Mouse (Mus musculus) testis, adult 2 months (tissue): ENCODE results near the gene Pde8a. TPM values are rescaled to one million over a fixed set of nuclear protein-coding genes. Genes with fewer than 3 reads are reported as not detected.

Experiments used
- H3K27ac ChIP-seq: fragments of 200-500 bp; 2 replicates; pipeline ENCODE4 v1.5.1; 2012; ENCODE audit warnings: low read depth, low read length; ENCODE audit not compliant: control insufficient read depth, insufficient read depth
- H3K27me3 ChIP-seq: fragments of 200-500 bp; 2 replicates; pipeline ENCODE4 v1.6.1; 2012; ENCODE audit warnings: mild to moderate bottlenecking, low read length, moderate library complexity; ENCODE audit not compliant: control insufficient read depth, insufficient read depth
- H3K36me3 ChIP-seq: fragments of 200-500 bp; 2 replicates; pipeline ENCODE4 v1.6.1; 2012; ENCODE audit warnings: mild to moderate bottlenecking, low read length; ENCODE audit not compliant: control insufficient read depth, insufficient read depth
- H3K4me1 ChIP-seq: fragments of 200-500 bp; 2 replicates; pipeline ENCODE4 v1.6.1; 2012; ENCODE audit warnings: low read length; ENCODE audit not compliant: control insufficient read depth, insufficient read depth
- H3K4me3 ChIP-seq: fragments of 200-500 bp; 2 replicates; pipeline ENCODE4 v1.5.1; 2012; ENCODE audit warnings: low read depth, mild to moderate bottlenecking, low read length, moderate library complexity, mixed read lengths; ENCODE audit not compliant: control insufficient read depth
- CTCF ChIP-seq: fragments of 200-500 bp; IDR thresholded peaks from 2 replicates; pipeline ENCODE4 v1.5.1; 2012; ENCODE audit warnings: low read depth, mild to moderate bottlenecking, inconsistent platforms, low read length, moderate library complexity; ENCODE audit not compliant: control insufficient read depth, insufficient read depth, insufficient replicate concordance
- POLR2A ChIP-seq: fragments of 200-500 bp; IDR thresholded peaks from 2 replicates; pipeline ENCODE4 v1.6.1; 2012; ENCODE audit warnings: low read depth, mild to moderate bottlenecking, inconsistent platforms, low read length, moderate library complexity; ENCODE audit not compliant: control insufficient read depth
- polyA plus RNA-seq: library from polyadenylated mRNA; depleted of rRNA; stranded (reverse); fragments of >200 nt; gene quantifications from 2 replicates; pipeline ENCODE4 v1.2.3, GENCODE M21; 2012

The Pde8a gene
- polyA plus RNA-seq, 1 experiment: 101 TPM

GRCm38 (mm10) chr7:81278966-81279365 lies 65.6 kb downstream of the Pde8a start:
- Histone ChIP-seq H3K27me3 (no peaks in the 10 kb centered on the region), H3K27ac (no peak overlapping the region), H3K36me3 (peaks cover 1% of the 10 kb centered on the region; the same call in 1 of the 2 replicates), H3K4me3 (no peak overlapping the region), H3K4me1 (no peaks in the 10 kb centered on the region)
- TF ChIP-seq POLR2A (no peak), CTCF (no peak)

- Histone ChIP-seq H3K27me3 (no peaks in the 10 kb centered on the region), H3K4me3 (no peak overlapping the region), H3K4me1 (no peaks in the 10 kb centered on the region), H3K27ac (no peak overlapping the region), H3K36me3 (peaks cover 1% of the 10 kb centered on the region; the same call in 1 of the 2 replicates)
- TF ChIP-seq CTCF (no peak), POLR2A (no peak)
Measured at GRCm38 (mm10) chr7:81281240-81281639, 67.8 kb downstream of the Pde8a start.

- no peaks in the 10 kb centered on the region for H3K4me1 ChIP-seq
- H3K27ac ChIP-seq: no peak overlapping the region
- H3K36me3 ChIP-seq: 0 out of 2 replicates have a peak, but pooled peaks cover 1% of the 10 kb centered on the region
- TF ChIP-seq CTCF (no peak), POLR2A (no peak)
- H3K4me3 ChIP-seq: no peak overlapping the region
- no peaks in the 10 kb centered on the region for H3K27me3 ChIP-seq
Measured at GRCm38 (mm10) chr7:81286456-81286855, 73.1 kb downstream of the Pde8a start.

DNA sequence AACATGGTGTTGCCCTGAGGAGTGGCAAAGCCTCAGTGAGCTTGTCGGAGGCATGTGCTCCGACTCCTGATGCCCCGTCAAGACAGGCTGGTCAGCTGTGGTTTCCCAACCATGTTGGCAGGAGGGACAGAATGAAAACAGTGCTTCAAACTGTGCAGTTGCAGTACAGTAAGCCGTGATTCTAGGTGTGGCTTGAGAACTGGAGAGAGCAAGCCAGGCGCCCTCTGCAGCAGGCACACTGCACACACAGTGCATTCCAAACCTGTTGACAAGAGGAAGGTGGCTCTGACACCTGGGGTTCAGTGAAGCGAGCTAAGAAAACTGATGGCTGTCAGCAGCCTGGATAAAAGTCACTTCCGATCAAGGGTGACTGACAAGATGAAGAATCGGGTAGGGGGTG lies 73.5 kb downstream of the Pde8a start:
- H3K36me3 ChIP-seq: 0 out of 2 replicates have a peak, but pooled peaks cover 1% of the 10 kb centered on the region
- no peaks in the 10 kb centered on the region for H3K4me1 ChIP-seq
- TF ChIP-seq CTCF (no peak; the same call in 1 of the 2 replicates), POLR2A (no peak)
- H3K27me3 ChIP-seq: no peaks in the 10 kb centered on the region
- H3K4me3 ChIP-seq: no peak overlapping the region
- H3K27ac ChIP-seq: no peak overlapping the region

DNA sequence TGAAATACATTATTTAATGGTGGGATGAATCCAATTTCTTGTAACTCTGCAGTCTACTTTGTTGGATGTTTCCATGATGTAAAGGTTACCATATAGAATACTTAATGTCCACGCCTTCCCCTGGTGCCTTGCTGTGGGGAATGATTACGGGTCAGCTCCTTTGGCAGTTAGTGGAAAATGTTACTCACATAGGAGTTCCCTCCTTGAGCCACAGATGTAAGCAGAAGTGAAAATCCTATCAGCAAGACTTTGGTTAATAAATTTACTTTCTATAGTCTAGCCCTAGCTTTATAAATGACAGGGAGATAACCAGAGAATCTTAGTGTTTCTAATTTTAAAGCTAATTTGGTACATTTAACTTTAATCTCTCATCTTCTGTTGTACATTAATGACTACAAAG lies 81.8 kb downstream of the Pde8a start:
- Histone ChIP-seq H3K27ac (no peak overlapping the region), H3K4me1 (no peaks in the 10 kb centered on the region), H3K36me3 (no peaks in the 10 kb centered on the region), H3K27me3 (no peaks in the 10 kb centered on the region), H3K4me3 (no peak overlapping the region)
- TF ChIP-seq POLR2A: no peak

DNA sequence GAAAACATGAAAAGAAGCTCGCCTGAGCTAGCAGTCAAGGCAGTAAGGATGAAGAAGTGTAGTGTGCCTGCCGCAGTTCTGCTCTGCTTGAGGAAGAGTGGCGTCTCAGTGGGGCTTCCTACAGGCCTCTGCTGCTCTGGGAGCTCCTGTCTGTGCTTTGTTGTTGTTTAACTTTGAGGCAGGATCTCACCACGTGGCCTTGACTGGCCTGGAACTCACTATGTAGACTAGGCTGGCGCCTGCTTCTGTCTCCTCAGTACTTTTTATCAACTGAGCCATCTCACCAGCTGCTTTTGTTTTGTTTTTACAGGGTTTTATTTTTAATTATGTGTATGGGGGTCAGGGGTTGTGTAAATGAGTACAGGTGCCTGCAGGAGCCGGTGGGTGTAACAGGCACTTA lies 84.8 kb downstream of the Pde8a start:
- Histone ChIP-seq H3K27me3 (no peaks in the 10 kb centered on the region), H3K27ac (no peak overlapping the region), H3K4me3 (no peak overlapping the region), H3K4me1 (no peaks in the 10 kb centered on the region), H3K36me3 (no peaks in the 10 kb centered on the region)
- TF ChIP-seq CTCF (no peak), POLR2A (no peak)

DNA sequence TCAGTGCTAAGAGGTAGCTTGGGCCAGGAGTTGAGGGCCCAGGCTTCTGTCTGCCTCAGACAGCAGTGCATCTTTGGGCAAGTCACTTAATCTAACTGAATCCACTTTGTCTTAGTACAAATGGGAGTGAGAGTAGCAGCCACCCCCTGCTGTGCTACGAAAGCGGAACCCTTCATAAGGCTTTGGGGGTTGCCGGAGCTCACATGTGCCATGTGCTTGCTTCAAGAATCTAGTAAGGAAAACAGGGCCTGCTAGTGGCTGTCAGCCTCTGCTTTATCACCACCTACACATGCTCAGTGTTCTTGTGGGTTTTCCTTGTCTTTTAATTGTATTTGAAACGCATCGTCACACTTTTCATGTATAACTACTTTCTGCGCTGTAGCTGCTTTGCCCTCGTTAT lies 87.9 kb downstream of the Pde8a start:
- H3K27me3 ChIP-seq: no peaks in the 10 kb centered on the region
- H3K27ac ChIP-seq: no peak overlapping the region
- H3K36me3 ChIP-seq: peaks cover 2% of the 10 kb centered on the region
- TF ChIP-seq POLR2A (no peak), CTCF (no peak)
- H3K4me3 ChIP-seq: no peak overlapping the region
- H3K4me1 ChIP-seq: no peaks in the 10 kb centered on the region

- H3K4me1 ChIP-seq: no peaks in the 10 kb centered on the region
- H3K27ac ChIP-seq: no peak overlapping the region
- H3K4me3 ChIP-seq: no peak overlapping the region
- H3K36me3 ChIP-seq: peaks cover 2% of the 10 kb centered on the region
- no peaks in the 10 kb centered on the region for H3K27me3 ChIP-seq
- no peak for TF ChIP-seq POLR2A
- TF ChIP-seq CTCF: peak; percentile 27; the same call in 1 of the 2 replicates
Measured at GRCm38 (mm10) chr7:81303682-81304081, 90.3 kb downstream of the Pde8a start.
